Mouse (Mus musculus): Measurements from ENCODE around the gene Loxl1. TPM values are rescaled to one million over a fixed set of nuclear protein-coding genes. Genes with fewer than 3 reads are reported as not detected.

Loxl1 gene
- polyA plus RNA-seq, 1 experiment from 2014 or later = 63.7 TPM

- no peak for TF ChIP-seq EP300 (optimal IDR thresholded peaks at IDR 0.05)
- H3K4me1 ChIP-seq (replicated peaks; ENCODE audit: control insufficient read depth, insufficient read depth) = peaks cover 14% of the 10 kb centered on the region; the same call in 1 of the 2 replicates
- no peaks in the 10 kb centered on the region for H3K9me3 ChIP-seq (ENCODE audit: control insufficient read depth, low read length)
- H3K27ac ChIP-seq (replicated peaks) = no peak overlapping the region; the same call in 1 of the 2 replicates
- no peak overlapping the region for H3K4me3 ChIP-seq (ENCODE audit: low read depth, low read length)
- H3K36me3 ChIP-seq (ENCODE audit: control insufficient read depth, insufficient read depth, low read length) = no peaks in the 10 kb centered on the region
- DNase-seq (ENCODE audit: low spot score) = no peak
- 22% methylated on average over 2 of the region's 2 CpGs for WGBS
- no peaks in the 10 kb centered on the region for H3K27me3 ChIP-seq (ENCODE audit: control insufficient read depth, insufficient read depth, low read length)
- H3K9ac ChIP-seq (ENCODE audit: low read length) = no peak overlapping the region
- peak; percentile 59; the same call in 1 of the 2 replicates for ATAC-seq (ENCODE audit: low FRiP score, low TSS enrichment)
- H3K4me2 ChIP-seq (replicated peaks; ENCODE audit: low read depth) = no peak overlapping the region
Observed at GRCm38 (mm10) chr9:58299356-58299799, 13.6 kb downstream of the Loxl1 start.

GRCm38 (mm10) chr9:58297961-58298477, 15.0 kb downstream of the Loxl1 start:
- Histone ChIP-seq H3K27me3 (ENCODE audit: control insufficient read depth, insufficient read depth, low read length) (no peaks in the 10 kb centered on the region), H3K4me3 (ENCODE audit: low read depth, low read length) (no peak overlapping the region), H3K36me3 (ENCODE audit: control insufficient read depth, insufficient read depth, low read length) (no peaks in the 10 kb centered on the region), H3K9ac (ENCODE audit: low read length) (no peak overlapping the region), H3K4me2 (replicated peaks; ENCODE audit: low read depth) (no peak overlapping the region), H3K27ac (replicated peaks) (no peak overlapping the region), H3K4me1 (replicated peaks; ENCODE audit: control insufficient read depth, insufficient read depth) (peaks cover 9% of the 10 kb centered on the region; the same call in 1 of the 2 replicates), H3K9me3 (ENCODE audit: control insufficient read depth, low read length) (no peaks in the 10 kb centered on the region)
- no peak for TF ChIP-seq CTCF (IDR thresholded peaks at IDR 0.05; ENCODE audit: low read depth)
- no peak for TF ChIP-seq EP300 (optimal IDR thresholded peaks at IDR 0.05)
- DNase-seq (ENCODE audit: low spot score) (no peak), ATAC-seq (ENCODE audit: low FRiP score, low TSS enrichment) (no peak)
- 44% methylated on average over 4 of the region's 4 CpGs for WGBS

DNA sequence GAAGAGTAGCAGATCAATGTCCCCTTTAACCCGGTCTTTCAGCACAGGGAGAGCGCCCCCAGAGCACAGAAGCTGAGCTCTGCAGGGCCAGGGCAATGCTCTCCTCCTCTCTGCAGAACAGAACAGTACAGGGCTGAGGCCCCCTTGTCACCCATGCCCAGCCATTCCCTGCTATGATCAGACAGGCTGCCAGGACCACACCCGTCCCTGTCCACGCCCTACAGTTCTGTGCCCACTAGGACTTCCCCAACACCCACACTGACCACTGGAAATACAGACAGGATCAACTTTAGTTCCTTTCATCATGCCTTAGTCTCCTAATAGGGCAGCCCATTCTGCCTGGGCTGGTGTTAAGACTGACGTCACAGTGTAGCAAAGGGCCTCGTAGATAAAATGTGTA, 15.9 kb downstream of the Loxl1 start:
- no peak overlapping the region for H3K9ac ChIP-seq (ENCODE audit: low read length)
- H3K4me2 ChIP-seq (replicated peaks; ENCODE audit: low read depth) = no peak overlapping the region
- no peak for TF ChIP-seq CTCF (IDR thresholded peaks at IDR 0.05; ENCODE audit: low read depth)
- TF ChIP-seq EP300 (optimal IDR thresholded peaks at IDR 0.05) = no peak
- no peaks in the 10 kb centered on the region for H3K27me3 ChIP-seq (ENCODE audit: control insufficient read depth, insufficient read depth, low read length)
- H3K4me1 ChIP-seq (replicated peaks; ENCODE audit: control insufficient read depth, insufficient read depth) = peaks cover 5% of the 10 kb centered on the region; the same call in 1 of the 2 replicates
- ATAC-seq (ENCODE audit: low FRiP score, low TSS enrichment) = no peak
- 64% methylated on average over 6 of the region's 6 CpGs for WGBS
- no peaks in the 10 kb centered on the region for H3K36me3 ChIP-seq (ENCODE audit: control insufficient read depth, insufficient read depth, low read length)
- no peaks in the 10 kb centered on the region for H3K9me3 ChIP-seq (ENCODE audit: control insufficient read depth, low read length)
- no peak overlapping the region for H3K27ac ChIP-seq (replicated peaks)
- no peak for DNase-seq (ENCODE audit: low spot score)
- no peak overlapping the region for H3K4me3 ChIP-seq (ENCODE audit: low read depth, low read length)

DNA sequence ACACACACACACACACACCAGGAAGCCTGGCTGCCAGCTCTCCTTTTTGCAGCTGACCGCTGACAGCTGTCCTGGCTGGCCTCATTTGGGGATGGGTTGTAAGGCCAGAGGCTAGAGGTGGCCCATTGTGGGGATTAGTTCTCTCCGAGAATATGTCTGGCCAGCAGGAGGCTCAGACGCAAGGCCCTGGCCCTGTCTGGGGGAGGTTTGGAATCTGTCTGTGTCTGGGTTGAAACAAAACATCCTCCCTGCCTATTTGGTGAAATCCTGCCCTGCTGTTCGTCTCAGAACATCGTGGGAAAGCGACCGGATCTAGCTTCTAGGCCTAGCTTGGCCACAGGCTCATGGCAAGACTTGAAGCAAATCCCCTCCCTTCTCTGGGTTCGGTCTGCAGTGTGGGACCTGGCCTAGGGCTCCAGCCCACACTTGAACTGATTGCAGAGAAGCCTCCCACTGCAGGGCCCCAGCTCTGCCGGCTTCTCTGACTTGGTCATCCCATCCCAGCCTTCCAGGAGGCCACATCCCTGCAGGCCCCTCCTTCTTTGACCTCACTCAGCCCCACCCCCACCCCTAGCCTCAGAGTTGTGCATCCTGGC, 17.1 kb downstream of the Loxl1 start:
- H3K9me3 ChIP-seq (ENCODE audit: control insufficient read depth, low read length) = no peaks in the 10 kb centered on the region
- no peaks in the 10 kb centered on the region for H3K36me3 ChIP-seq (ENCODE audit: control insufficient read depth, insufficient read depth, low read length)
- no peaks in the 10 kb centered on the region for H3K27me3 ChIP-seq (ENCODE audit: control insufficient read depth, insufficient read depth, low read length)
- WGBS = 34% methylated on average over 9 of the region's 9 CpGs
- peaks cover 5% of the 10 kb centered on the region; the same call in 1 of the 2 replicates for H3K4me1 ChIP-seq (replicated peaks; ENCODE audit: control insufficient read depth, insufficient read depth)
- TF ChIP-seq CTCF (IDR thresholded peaks at IDR 0.05; ENCODE audit: low read depth) (peak; percentile 53), EP300 (optimal IDR thresholded peaks at IDR 0.05) (no peak)
- ATAC-seq (ENCODE audit: low FRiP score, low TSS enrichment) = peak; percentile 73
- H3K4me2 ChIP-seq (replicated peaks; ENCODE audit: low read depth) = no peak overlapping the region
- H3K9ac ChIP-seq (ENCODE audit: low read length) = no peak overlapping the region
- peak overlapping the region; percentile 50 for H3K27ac ChIP-seq (replicated peaks)
- H3K4me3 ChIP-seq (ENCODE audit: low read depth, low read length) = no peak overlapping the region
- no peak for DNase-seq (ENCODE audit: low spot score)

- H3K9ac ChIP-seq (ENCODE audit: low read length) = no peak overlapping the region
- no peak overlapping the region for H3K4me2 ChIP-seq (replicated peaks; ENCODE audit: low read depth)
- peaks cover 5% of the 10 kb centered on the region; the same call in 1 of the 2 replicates for H3K4me1 ChIP-seq (replicated peaks; ENCODE audit: control insufficient read depth, insufficient read depth)
- TF ChIP-seq CTCF (IDR thresholded peaks at IDR 0.05; ENCODE audit: low read depth) (no peak), EP300 (optimal IDR thresholded peaks at IDR 0.05) (no peak)
- WGBS = 69% methylated on average over 3 of the region's 3 CpGs
- H3K27me3 ChIP-seq (ENCODE audit: control insufficient read depth, insufficient read depth, low read length) = no peaks in the 10 kb centered on the region
- no peak overlapping the region for H3K4me3 ChIP-seq (ENCODE audit: low read depth, low read length)
- ATAC-seq (ENCODE audit: low FRiP score, low TSS enrichment) = no peak
- no peak for DNase-seq (ENCODE audit: low spot score)
- no peak overlapping the region for H3K27ac ChIP-seq (replicated peaks)
- no peaks in the 10 kb centered on the region for H3K36me3 ChIP-seq (ENCODE audit: control insufficient read depth, insufficient read depth, low read length)
- H3K9me3 ChIP-seq (ENCODE audit: control insufficient read depth, low read length) = no peaks in the 10 kb centered on the region
Observed at GRCm38 (mm10) chr9:58295345-58295744, 17.6 kb downstream of the Loxl1 start.

GRCm38 (mm10) chr9:58294527-58294926, 18.5 kb downstream of the Loxl1 start:
- no peaks in the 10 kb centered on the region for H3K9me3 ChIP-seq (ENCODE audit: control insufficient read depth, low read length)
- H3K4me3 ChIP-seq (ENCODE audit: low read depth, low read length) = no peak overlapping the region
- TF ChIP-seq EP300 (optimal IDR thresholded peaks at IDR 0.05) (no peak), CTCF (IDR thresholded peaks at IDR 0.05; ENCODE audit: low read depth) (no peak)
- DNase-seq (ENCODE audit: low spot score) = no peak
- no peak overlapping the region for H3K4me2 ChIP-seq (replicated peaks; ENCODE audit: low read depth)
- no peak overlapping the region for H3K9ac ChIP-seq (ENCODE audit: low read length)
- H3K36me3 ChIP-seq (ENCODE audit: control insufficient read depth, insufficient read depth, low read length) = no peaks in the 10 kb centered on the region
- ATAC-seq (ENCODE audit: low FRiP score, low TSS enrichment) = no peak
- H3K27ac ChIP-seq (replicated peaks) = no peak overlapping the region
- WGBS = 49% methylated on average over 7 of the region's 7 CpGs
- H3K27me3 ChIP-seq (ENCODE audit: control insufficient read depth, insufficient read depth, low read length) = no peaks in the 10 kb centered on the region
- peaks cover 5% of the 10 kb centered on the region; the same call in 1 of the 2 replicates for H3K4me1 ChIP-seq (replicated peaks; ENCODE audit: control insufficient read depth, insufficient read depth)
